Mouse (Mus musculus) bone marrow macrophage, adult 2 months (primary cell): ENCODE measurements around the gene Zan.
A peak's percentile ranks its signal among the peaks of the same experiment; 100 is the strongest.

Experiments used
- CTCF ChIP-seq: IDR thresholded peaks from 2 replicates; pipeline ENCODE4 v1.5.1; 2012; ENCODE audit warnings: low read depth, mild to moderate bottlenecking, low read length, moderate library complexity
- POLR2A ChIP-seq: IDR thresholded peaks from 2 replicates; pipeline ENCODE4 v1.6.1; 2012; ENCODE audit warnings: mild to moderate bottlenecking, low read depth, low read length, borderline replicate concordance

- TF ChIP-seq POLR2A: no peak
- peak; percentile 36; the same call in 1 of the 2 replicates for TF ChIP-seq CTCF
Measured at GRCm38 (mm10) chr5:137381152-137381551, 95.7 kb downstream of the Zan start.
